Mouse (Mus musculus): ENCODE data around the gene She.
"Not testable (repeated sequence)": the region's sequence is repeated elsewhere in the genome, so short reads cannot be mapped to it uniquely, and the experiment has no call there.

- not testable (repeated sequence) for TF ChIP-seq EP300, CTCF (IDR thresholded peaks at IDR 0.05; ENCODE audit: low read depth)
Observed at GRCm38 (mm10) chr3:89800078-89800477, 31.1 kb upstream of the She start.

All from heart, postnatal 0 days (tissue).